Mouse (Mus musculus): Measurements from ENCODE around the gene Acta1.

Acta1 gene

DNA sequence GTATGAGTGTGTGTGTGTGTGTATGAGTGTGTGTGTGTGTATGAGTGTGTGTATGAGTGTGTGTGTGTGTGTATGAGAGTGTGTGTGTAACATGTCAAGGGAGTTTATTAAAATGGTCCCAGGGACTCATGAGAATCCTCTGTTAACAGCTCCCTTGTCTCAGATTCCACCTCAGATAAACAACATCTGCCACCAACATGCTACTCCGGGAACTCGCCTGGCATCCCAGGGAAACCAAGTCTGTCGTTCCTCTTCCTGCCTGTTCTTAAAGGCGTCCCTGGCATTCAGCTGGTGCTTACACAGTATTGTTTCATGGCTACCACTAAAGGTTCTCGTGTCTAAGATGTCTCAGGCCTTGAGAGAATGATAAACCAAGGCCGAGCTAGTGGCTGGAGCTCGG lies 50.2 kb downstream of the Acta1 start:
- peaks cover 3% of the 10 kb centered on the region; the same call in 1 of the 2 replicates for H3K36me3 ChIP-seq (ENCODE audit: control insufficient read depth, insufficient read depth, low read length, poor library complexity, severe bottlenecking)
- no peaks in the 10 kb centered on the region for H3K27me3 ChIP-seq (ENCODE audit: control insufficient read depth, insufficient read depth, low read length, poor library complexity, severe bottlenecking)

DNA sequence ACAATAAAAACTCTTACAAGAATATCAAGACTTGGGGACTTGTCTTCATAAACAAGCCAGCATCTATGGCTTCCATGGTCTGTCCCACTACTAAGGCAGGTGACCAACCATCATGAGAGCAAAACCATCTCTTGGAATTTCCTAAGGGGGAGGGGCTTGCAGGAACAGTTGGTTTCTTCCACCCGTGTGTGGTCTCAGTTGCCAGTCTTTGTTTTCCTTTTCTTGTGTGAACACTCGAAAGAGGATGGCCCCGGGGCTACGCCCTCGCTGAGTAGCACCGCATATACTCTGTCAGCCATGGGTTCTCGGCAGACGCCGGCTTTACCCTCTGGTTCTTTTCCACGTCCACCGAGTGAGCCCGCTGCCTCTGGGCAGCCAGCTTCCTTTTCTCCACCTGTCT lies 52.5 kb downstream of the Acta1 start:
- DNase-seq (ENCODE audit: low read depth, low spot score) = no peak
- Histone ChIP-seq H3K27me3 (ENCODE audit: control insufficient read depth, insufficient read depth, low read length, poor library complexity, severe bottlenecking) (no peaks in the 10 kb centered on the region), H3K36me3 (ENCODE audit: control insufficient read depth, insufficient read depth, low read length, poor library complexity, severe bottlenecking) (peaks cover 3% of the 10 kb centered on the region; the same call in 1 of the 2 replicates)

More for the DNA sequence above, 50.2 kb downstream of the Acta1 start:
- DNase-seq (ENCODE audit: low read depth, low spot score) = no peak
